Mouse (Mus musculus) forebrain, embryonic 15.5 days (tissue): ENCODE measurements at regions not wholly inside any gene's neighbourhood (a gene's known extent, or its start where the extent isn't known, plus 50 kb on each side); places are given as distances from the start of the nearest gene placed in this dataset.
"Not testable (repeated sequence)": the region's sequence is repeated elsewhere in the genome, so short reads cannot be mapped to it uniquely, and the experiment has no call there.

Source experiments
- ATAC-seq: fragments of 200-750 bp; cut with Nextera tagmentation; replicated peaks from 2 replicates; pipeline ENCODE4 v1.8.0; 2017; ENCODE audit warnings: mild to moderate bottlenecking, moderate TSS enrichment, moderate library complexity
- H3K27ac ChIP-seq: fragments of 300-500 bp; sonication (generic); replicated peaks from 2 replicates; pipeline ENCODE4 v1.5.1; 2015; ENCODE audit warnings: mild to moderate bottlenecking, inconsistent platforms
- H3K27me3 ChIP-seq: fragments of 300-500 bp; sonication (generic); 2 replicates; pipeline ENCODE4 v1.6.1; 2015; ENCODE audit warnings: inconsistent platforms
- H3K36me3 ChIP-seq: fragments of 300-500 bp; sonication (generic); 2 replicates; pipeline ENCODE4 v1.6.1; 2015; ENCODE audit warnings: mild to moderate bottlenecking, inconsistent platforms
- H3K4me1 ChIP-seq: fragments of 300-500 bp; sonication (generic); 2 replicates; pipeline ENCODE4 v1.6.1; 2015; ENCODE audit warnings: inconsistent platforms
- H3K4me2 ChIP-seq: fragments of 300-500 bp; sonication (generic); replicated peaks from 2 replicates; pipeline ENCODE4 v1.6.1; 2015; ENCODE audit warnings: mild to moderate bottlenecking, inconsistent platforms
- H3K4me3 ChIP-seq: fragments of 300-500 bp; sonication (generic); 2 replicates; pipeline ENCODE4 v1.5.1; 2015; ENCODE audit warnings: mild to moderate bottlenecking, inconsistent platforms
- H3K9ac ChIP-seq: fragments of 300-500 bp; sonication (generic); replicated peaks from 2 replicates; pipeline ENCODE4 v1.6.1; 2015; ENCODE audit warnings: mild to moderate bottlenecking, inconsistent platforms
- H3K9me3 ChIP-seq: fragments of 300-500 bp; sonication (generic); 2 replicates; pipeline ENCODE4 v1.6.1; 2016; ENCODE audit warnings: inconsistent platforms
- WGBS: fragments of 180-500 bp; shearing (Covaris S2); methylation state at CpG from one replicate; pipeline ENCODE4 v1.1.7; 2015; ENCODE audit warnings: mixed read lengths; 5-methylcytosine and 5-hydroxymethylcytosine counted together

DNA sequence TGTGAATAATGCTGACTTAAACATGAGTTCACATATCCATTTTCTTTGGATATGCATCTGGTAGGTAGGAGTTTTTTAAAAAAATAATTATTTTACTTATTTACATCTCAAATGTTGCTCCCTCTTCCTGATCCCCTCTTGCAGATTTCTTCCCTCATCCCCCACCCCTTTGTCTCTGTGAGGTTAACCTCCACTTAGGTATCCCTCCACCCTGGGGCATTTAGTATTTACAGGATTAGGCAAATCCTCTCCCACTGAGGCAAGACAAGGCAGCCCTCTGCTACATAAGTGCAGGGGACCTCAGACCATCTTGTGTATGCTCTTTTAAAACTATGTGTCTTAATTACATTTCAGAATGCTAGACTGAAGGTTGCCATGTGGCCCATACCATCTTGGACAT is 155.2 kb upstream of the Shcbp1 start:
- ATAC-seq, result no peak
- Histone ChIP-seq H3K4me3 (no peak overlapping the region), H3K9me3 (no peaks in the 10 kb centered on the region), H3K27ac (no peak overlapping the region), H3K27me3 (no peaks in the 10 kb centered on the region), H3K9ac (no peak overlapping the region), H3K4me1 (no peaks in the 10 kb centered on the region), H3K36me3 (no peaks in the 10 kb centered on the region), H3K4me2 (no peak overlapping the region)

DNA sequence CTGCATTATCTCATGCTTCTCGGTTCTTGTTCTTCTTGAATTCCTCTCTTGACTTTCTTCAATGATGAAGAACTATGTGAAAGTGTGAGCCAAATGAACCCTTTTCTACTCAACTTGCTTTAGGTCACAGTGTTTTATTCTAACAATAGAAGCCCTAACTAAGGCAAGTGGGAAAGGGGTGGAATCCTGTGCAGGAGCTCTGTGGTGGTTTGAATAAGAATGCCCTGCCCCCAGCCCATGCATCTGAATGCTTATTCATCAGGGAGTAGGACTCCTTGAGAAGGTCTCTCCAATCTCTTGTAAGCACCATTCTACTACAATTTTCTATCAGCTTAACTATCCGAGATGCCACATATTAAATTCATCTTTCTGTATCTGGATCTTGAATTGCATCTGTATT is 154.7 kb upstream of the Shcbp1 start:
- Histone ChIP-seq H3K4me1 (no peaks in the 10 kb centered on the region), H3K4me2 (no peak overlapping the region), H3K27ac (no peak overlapping the region), H3K4me3 (no peak overlapping the region), H3K9me3 (no peaks in the 10 kb centered on the region), H3K9ac (no peak overlapping the region), H3K27me3 (no peaks in the 10 kb centered on the region), H3K36me3 (no peaks in the 10 kb centered on the region)
- no peak for ATAC-seq
- WGBS, result 35% methylated on average over 2 of the region's 2 CpGs

DNA sequence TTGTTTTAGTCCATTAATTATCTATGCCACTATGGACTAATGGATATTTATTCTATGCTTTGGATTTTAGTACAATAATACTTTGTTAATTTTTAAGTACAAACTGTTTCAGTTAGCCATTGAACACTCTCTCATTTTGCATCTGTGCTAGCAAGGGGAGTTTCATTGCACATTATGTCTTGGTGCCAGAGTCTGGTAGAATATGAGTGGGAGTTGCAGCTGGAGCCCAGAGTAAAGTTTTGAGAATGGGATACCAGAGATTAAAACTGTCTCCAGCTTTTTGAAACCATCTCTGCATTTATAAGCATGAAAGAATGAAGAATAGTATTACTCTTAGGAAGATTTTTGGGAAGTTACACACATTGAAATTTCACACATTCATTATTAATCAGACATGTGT is 137.1 kb upstream of the Shcbp1 start:
- no peak overlapping the region for H3K4me3 ChIP-seq
- no peak for ATAC-seq
- no peaks in the 10 kb centered on the region for H3K9me3 ChIP-seq
- H3K36me3 ChIP-seq, result no peaks in the 10 kb centered on the region
- H3K9ac ChIP-seq, result no peak overlapping the region
- H3K4me2 ChIP-seq, result no peak overlapping the region
- H3K27ac ChIP-seq, result no peak overlapping the region
- H3K4me1 ChIP-seq, result no peaks in the 10 kb centered on the region
- no peaks in the 10 kb centered on the region for H3K27me3 ChIP-seq

DNA sequence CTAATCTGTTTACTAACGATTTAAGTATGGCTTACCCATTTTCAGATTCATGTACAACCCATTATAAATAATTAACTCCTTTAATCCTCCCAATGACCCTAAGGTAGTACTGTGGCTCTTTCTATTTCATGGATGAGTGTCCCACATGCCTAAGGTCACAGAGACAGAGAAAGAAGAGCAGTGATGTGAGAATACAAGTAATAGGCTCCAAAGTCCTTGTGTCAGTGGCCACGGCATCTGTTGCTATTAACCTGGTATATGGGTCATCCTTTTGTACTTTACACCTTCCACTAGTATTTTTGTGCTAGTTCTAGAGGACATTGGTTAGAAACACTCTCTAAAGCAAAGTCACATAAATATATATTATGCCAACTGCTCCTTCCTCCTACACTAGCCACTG is 115.7 kb upstream of the Shcbp1 start:
- WGBS, result 90% methylated on average over 2 of the region's 2 CpGs

DNA sequence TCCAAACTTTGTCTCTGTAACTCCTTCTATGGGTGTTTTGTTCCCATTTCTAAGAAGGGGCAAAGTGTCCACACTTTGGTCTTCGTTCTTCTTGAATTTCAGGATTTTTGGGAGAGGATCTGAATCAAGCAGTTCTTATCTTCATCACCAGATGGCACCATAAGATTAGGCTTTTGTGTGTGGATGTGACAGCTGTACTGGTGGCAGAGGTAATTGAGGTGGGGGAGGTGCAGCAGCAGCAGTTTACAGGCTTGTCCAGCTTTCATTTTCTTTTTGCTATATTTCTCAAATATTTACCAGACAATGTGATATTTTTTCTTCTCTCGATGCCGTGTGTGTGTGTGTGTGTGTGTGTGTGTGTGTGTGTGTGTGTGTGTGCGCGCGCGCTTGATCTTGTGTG is 89.4 kb upstream of the Shcbp1 start:
- not testable (repeated sequence) for H3K4me1 ChIP-seq, H3K9me3 ChIP-seq, H3K9ac ChIP-seq, H3K36me3 ChIP-seq, H3K27me3 ChIP-seq, H3K4me2 ChIP-seq, H3K4me3 ChIP-seq, H3K27ac ChIP-seq
- whole genome bisulfite sequencing, result 76% methylated on average over 7 of the region's 7 CpGs
- ATAC-seq, result peak; percentile 91

More for the DNA sequence above, 115.7 kb upstream of the Shcbp1 start:
- Histone ChIP-seq H3K27ac (no peak overlapping the region), H3K4me2 (no peak overlapping the region), H3K4me3 (no peak overlapping the region), H3K27me3 (no peaks in the 10 kb centered on the region), H3K36me3 (no peaks in the 10 kb centered on the region), H3K4me1 (no peaks in the 10 kb centered on the region), H3K9ac (no peak overlapping the region), H3K9me3 (no peaks in the 10 kb centered on the region)
- no peak for ATAC-seq

DNA sequence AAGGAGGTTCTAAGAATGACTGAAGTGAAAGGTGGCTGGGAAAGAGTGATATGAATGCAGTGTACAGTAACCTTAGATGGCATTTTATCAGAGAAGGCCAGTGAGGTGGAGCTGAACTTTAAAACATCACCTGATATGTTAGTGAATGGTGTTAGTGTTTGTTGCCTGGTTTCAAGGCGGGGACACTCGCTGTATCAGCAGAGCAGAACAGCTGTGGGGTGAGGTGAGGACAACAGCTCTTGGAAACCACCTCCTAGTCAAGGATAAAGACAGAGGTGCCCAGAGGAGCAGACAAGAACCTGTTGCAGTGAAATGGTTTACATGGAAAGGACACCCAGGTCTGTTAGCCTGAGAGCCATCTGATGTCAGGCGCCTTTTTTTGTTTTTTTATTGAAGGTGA is 59.7 kb upstream of the Shcbp1 start:
- WGBS, result 91% methylated on average over 3 of the region's 3 CpGs
- H3K27me3 ChIP-seq, result no peaks in the 10 kb centered on the region
- no peaks in the 10 kb centered on the region for H3K4me1 ChIP-seq
- no peak overlapping the region for H3K27ac ChIP-seq
- H3K36me3 ChIP-seq, result no peaks in the 10 kb centered on the region
- ATAC-seq, result no peak
- no peak overlapping the region for H3K4me2 ChIP-seq
- H3K4me3 ChIP-seq, result no peak overlapping the region
- no peaks in the 10 kb centered on the region for H3K9me3 ChIP-seq
- no peak overlapping the region for H3K9ac ChIP-seq

DNA sequence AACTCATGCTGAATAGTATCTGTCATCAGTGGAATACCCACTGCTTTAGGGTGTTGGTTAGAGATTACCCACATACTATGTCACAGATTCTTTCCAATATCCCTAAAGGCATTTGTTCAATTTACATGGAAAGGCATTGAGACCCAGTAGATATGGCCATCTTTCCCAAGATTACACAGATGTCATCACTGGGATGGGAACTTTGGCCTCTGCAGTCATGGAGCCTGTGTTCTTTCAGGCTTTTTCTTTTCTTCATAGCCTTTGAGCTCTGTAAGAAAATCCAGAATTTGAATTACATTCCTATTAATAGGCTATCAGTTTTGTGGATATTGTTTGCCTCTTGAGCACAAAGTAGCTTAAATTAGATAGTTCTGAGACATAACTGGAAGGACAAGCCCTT is 59.2 kb upstream of the Shcbp1 start:
- H3K4me3 ChIP-seq, result no peak overlapping the region
- no peaks in the 10 kb centered on the region for H3K27me3 ChIP-seq
- H3K4me1 ChIP-seq, result no peaks in the 10 kb centered on the region
- H3K27ac ChIP-seq, result no peak overlapping the region
- H3K9ac ChIP-seq, result no peak overlapping the region
- no peak for ATAC-seq
- H3K9me3 ChIP-seq, result no peaks in the 10 kb centered on the region
- no peaks in the 10 kb centered on the region for H3K36me3 ChIP-seq
- no peak overlapping the region for H3K4me2 ChIP-seq

DNA sequence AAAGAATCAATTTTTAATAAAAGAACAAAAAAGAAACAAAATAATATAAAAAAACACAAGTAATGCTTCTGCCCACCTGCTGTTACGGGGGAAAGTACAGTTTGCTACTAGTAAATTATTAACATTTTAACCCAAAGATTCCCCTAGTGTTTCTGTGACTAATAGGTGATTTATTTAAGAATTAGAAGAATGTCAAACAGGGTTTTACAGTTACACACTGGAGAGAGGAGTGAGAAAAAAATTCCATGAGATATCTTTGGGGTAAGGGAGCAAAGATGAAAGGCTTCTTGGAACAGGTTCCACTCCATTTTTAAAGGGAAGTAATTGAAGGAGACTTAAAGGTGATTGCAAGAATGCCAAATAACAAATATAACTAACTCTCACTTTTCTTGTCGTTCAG is 58.4 kb upstream of the Shcbp1 start:
- Histone ChIP-seq H3K9ac (no peak overlapping the region), H3K27ac (no peak overlapping the region), H3K4me2 (no peak overlapping the region), H3K4me3 (no peak overlapping the region), H3K27me3 (no peaks in the 10 kb centered on the region), H3K4me1 (no peaks in the 10 kb centered on the region), H3K9me3 (no peaks in the 10 kb centered on the region), H3K36me3 (no peaks in the 10 kb centered on the region)
- 80% methylated on average over 2 of the region's 2 CpGs for WGBS
- ATAC-seq, result no peak

DNA sequence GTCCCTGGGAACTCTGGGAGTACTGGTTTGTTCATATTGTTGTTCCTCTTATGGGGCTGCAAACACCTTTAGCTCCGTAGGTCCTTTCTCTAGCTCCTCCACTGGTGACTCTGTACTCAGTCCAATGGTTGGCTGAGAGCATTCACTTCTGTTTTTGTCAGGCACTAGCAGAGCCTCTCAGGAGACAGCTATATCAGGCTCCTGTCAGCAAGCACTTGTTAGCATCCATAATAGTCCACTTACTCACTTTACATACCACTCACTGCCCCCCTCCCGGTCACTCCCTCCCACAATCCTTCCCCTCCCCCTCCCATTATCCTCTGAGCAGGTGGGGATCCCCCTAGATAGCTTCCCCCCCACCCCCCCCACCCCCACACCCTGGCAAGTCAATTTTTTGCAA is 57.3 kb upstream of the Shcbp1 start:
- no peak overlapping the region for H3K27ac ChIP-seq
- H3K27me3 ChIP-seq, result no peaks in the 10 kb centered on the region
- H3K4me2 ChIP-seq, result no peak overlapping the region
- H3K9me3 ChIP-seq, result no peaks in the 10 kb centered on the region
- no peak overlapping the region for H3K4me3 ChIP-seq
- no peaks in the 10 kb centered on the region for H3K4me1 ChIP-seq
- no peak for ATAC-seq
- H3K36me3 ChIP-seq, result no peaks in the 10 kb centered on the region
- no peak overlapping the region for H3K9ac ChIP-seq
- 78% methylated on average over 2 of the region's 2 CpGs for WGBS
